Mouse (Mus musculus) E14TG2a.4 (cell line): ENCODE data around the gene Twf1.

ENCODE experiments used
- H3K27me3 ChIP-seq: 2 replicates; pipeline ENCODE4 v1.6.1; 2014; ENCODE audit warnings: low read length, control low read depth; ENCODE audit not compliant: insufficient read depth
- H3K36me3 ChIP-seq: 2 replicates; pipeline ENCODE4 v1.6.1; 2014; ENCODE audit warnings: low read length, control low read depth; ENCODE audit not compliant: insufficient read depth
- H3K4me1 ChIP-seq: replicated peaks from 2 replicates; pipeline ENCODE4 v1.6.1; 2014; ENCODE audit warnings: low read depth, low read length, control low read depth
- H3K4me3 ChIP-seq: replicated peaks from 2 replicates; pipeline ENCODE4 v1.5.1; 2014; ENCODE audit warnings: mild to moderate bottlenecking, low read length
- H3K9me3 ChIP-seq: 2 replicates; pipeline ENCODE4 v1.6.1; 2014; ENCODE audit warnings: low read length, control low read depth
- CTCF ChIP-seq: conservative IDR thresholded peaks from 2 replicates; pipeline ENCODE4 v1.5.1; 2014; ENCODE audit warnings: low read length
- NANOG ChIP-seq: IDR thresholded peaks from 2 replicates; pipeline ENCODE4 v1.6.1; 2014; ENCODE audit warnings: borderline replicate concordance, low read length, mixed read lengths
- POU5F1 ChIP-seq: IDR thresholded peaks from 2 replicates; pipeline ENCODE4 v1.6.1; 2014; ENCODE audit warnings: low read length, borderline replicate concordance

The Twf1 gene

GRCm38 (mm10) chr15:94616036-94616435 lies 26.3 kb upstream of the Twf1 start:
- no peaks in the 10 kb centered on the region for H3K36me3 ChIP-seq
- H3K4me3 ChIP-seq, result no peak overlapping the region
- no peak for TF ChIP-seq NANOG
- TF ChIP-seq CTCF, result no peak
- no peak for TF ChIP-seq POU5F1
- no peaks in the 10 kb centered on the region for H3K9me3 ChIP-seq
- peaks cover 3% of the 10 kb centered on the region; the same call in 1 of the 2 replicates for H3K4me1 ChIP-seq
- H3K27me3 ChIP-seq, result no peaks in the 10 kb centered on the region

GRCm38 (mm10) chr15:94607768-94608167 lies 18.1 kb upstream of the Twf1 start:
- Histone ChIP-seq H3K9me3 (no peaks in the 10 kb centered on the region), H3K27me3 (no peaks in the 10 kb centered on the region), H3K4me1 (peaks cover 6% of the 10 kb centered on the region; the same call in 1 of the 2 replicates), H3K4me3 (no peak overlapping the region), H3K36me3 (no peaks in the 10 kb centered on the region)
- no peak for TF ChIP-seq POU5F1

- Histone ChIP-seq H3K9me3 (no peaks in the 10 kb centered on the region), H3K36me3 (no peaks in the 10 kb centered on the region), H3K27me3 (peaks cover 6% of the 10 kb centered on the region), H3K4me1 (peaks cover 42% of the 10 kb centered on the region), H3K4me3 (no peak overlapping the region)
- no peak for TF ChIP-seq NANOG
- no peak for TF ChIP-seq CTCF
- TF ChIP-seq POU5F1, result no peak
These were observed 12.8 kb upstream of the Twf1 start for GRCm38 (mm10) chr15:94602441-94602840.

- no peak overlapping the region for H3K4me3 ChIP-seq
- peaks cover 6% of the 10 kb centered on the region for H3K27me3 ChIP-seq
- H3K9me3 ChIP-seq, result no peaks in the 10 kb centered on the region
- peak; percentile 48; the same call in 1 of the 2 replicates for TF ChIP-seq CTCF
- TF ChIP-seq POU5F1, result no peak
- H3K36me3 ChIP-seq, result no peaks in the 10 kb centered on the region
- peaks cover 46% of the 10 kb centered on the region for H3K4me1 ChIP-seq
These were observed 11.7 kb upstream of the Twf1 start for GRCm38 (mm10) chr15:94601339-94601738.

- Histone ChIP-seq H3K4me3 (peak overlapping the region; percentile 46), H3K27me3 (peaks cover 8% of the 10 kb centered on the region), H3K36me3 (no peaks in the 10 kb centered on the region), H3K4me1 (peaks cover 46% of the 10 kb centered on the region), H3K9me3 (no peaks in the 10 kb centered on the region)
- TF ChIP-seq CTCF, result no peak
- no peak for TF ChIP-seq POU5F1
- no peak for TF ChIP-seq NANOG
These were observed 10.5 kb upstream of the Twf1 start for GRCm38 (mm10) chr15:94600145-94600707.

- peaks cover 24% of the 10 kb centered on the region for H3K4me1 ChIP-seq
- peaks cover 11% of the 10 kb centered on the region for H3K27me3 ChIP-seq
- no peak for TF ChIP-seq NANOG
- no peak for TF ChIP-seq CTCF
- no peak for TF ChIP-seq POU5F1
- no peak overlapping the region for H3K4me3 ChIP-seq
- H3K9me3 ChIP-seq, result no peaks in the 10 kb centered on the region
- no peaks in the 10 kb centered on the region for H3K36me3 ChIP-seq
These were observed 3.9 kb upstream of the Twf1 start for GRCm38 (mm10) chr15:94593586-94593985.

- Histone ChIP-seq H3K4me1 (peaks cover 23% of the 10 kb centered on the region), H3K4me3 (no peak overlapping the region), H3K9me3 (no peaks in the 10 kb centered on the region), H3K36me3 (peaks cover 8% of the 10 kb centered on the region; the same call in 1 of the 2 replicates), H3K27me3 (peaks cover 11% of the 10 kb centered on the region)
- TF ChIP-seq POU5F1 (no peak), CTCF (no peak), NANOG (no peak)
These were observed 1.7 kb upstream of the Twf1 start for GRCm38 (mm10) chr15:94591356-94591755.

GRCm38 (mm10) chr15:94590083-94590482 lies 394 bp upstream of the Twf1 start:
- no peak for TF ChIP-seq POU5F1
- no peak for TF ChIP-seq CTCF
- TF ChIP-seq NANOG, result no peak
- H3K4me1 ChIP-seq, result peaks cover 35% of the 10 kb centered on the region

More at GRCm38 (mm10) chr15:94590083-94590482, 394 bp upstream of the Twf1 start:
- H3K9me3 ChIP-seq, result no peaks in the 10 kb centered on the region
- H3K27me3 ChIP-seq, result peaks cover 8% of the 10 kb centered on the region
- H3K36me3 ChIP-seq, result peaks cover 21% of the 10 kb centered on the region
- H3K4me3 ChIP-seq, result no peak overlapping the region; the same call in 1 of the 2 replicates
